Mouse (Mus musculus) heart, postnatal 0 days (tissue): ENCODE data around the gene Tmem132c. TPM values are rescaled to one million over a fixed set of nuclear protein-coding genes. Genes with fewer than 3 reads are reported as not detected.
A peak's percentile ranks its signal among the peaks of the same experiment; 100 is the strongest.

Experiments used
- ATAC-seq: fragments of 200-750 bp; cut with Nextera tagmentation; 2 replicates; pipeline ENCODE4 v1.8.0; 2017; ENCODE audit warnings: low read depth, moderate number of reproducible peaks, moderate library complexity; ENCODE audit not compliant: insufficient read depth
- DNase-seq: peaks from one replicate; pipeline ENCODE4 v3.0.0-alpha.2; 2016; ENCODE audit warnings: low spot score
- H3K27ac ChIP-seq: fragments of 300-500 bp; sonication (generic); 2 replicates; pipeline ENCODE4 v1.5.1; 2014; ENCODE audit warnings: low read depth, mild to moderate bottlenecking
- H3K27me3 ChIP-seq: fragments of 300-500 bp; sonication (generic); 2 replicates; pipeline ENCODE4 v1.6.1; 2014; ENCODE audit warnings: low read length, mixed read lengths; ENCODE audit not compliant: control insufficient read depth, insufficient read depth
- H3K36me3 ChIP-seq: fragments of 300-500 bp; sonication (generic); replicated peaks from 2 replicates; pipeline ENCODE4 v1.6.1; 2014; ENCODE audit warnings: low read length, mixed read lengths; ENCODE audit not compliant: control insufficient read depth, insufficient read depth
- H3K4me1 ChIP-seq: fragments of 300-500 bp; sonication (generic); 2 replicates; pipeline ENCODE4 v1.6.1; 2014; ENCODE audit warnings: antibody characterized with exemption; ENCODE audit not compliant: control insufficient read depth, insufficient read depth
- H3K4me2 ChIP-seq: fragments of 300-500 bp; sonication (generic); 2 replicates; pipeline ENCODE4 v1.6.1; 2014; ENCODE audit warnings: low read depth, mild to moderate bottlenecking, low read length, moderate library complexity
- H3K4me3 ChIP-seq: fragments of 300-500 bp; sonication (generic); 2 replicates; pipeline ENCODE4 v1.5.1; 2014; ENCODE audit warnings: low read depth, low read length
- H3K9ac ChIP-seq: fragments of 300-500 bp; sonication (generic); replicated peaks from 2 replicates; pipeline ENCODE4 v1.6.1; 2014; ENCODE audit warnings: low read depth, low read length, mixed read lengths
- H3K9me3 ChIP-seq: fragments of 300-500 bp; sonication (generic); replicated peaks from 2 replicates; pipeline ENCODE4 v1.6.1; 2016; ENCODE audit warnings: low read length; ENCODE audit not compliant: control insufficient read depth
- CTCF ChIP-seq: IDR thresholded peaks from 2 replicates; pipeline ENCODE4 v1.5.1; 2016; ENCODE audit warnings: antibody characterized with exemption, control low read depth, low read depth
- EP300 ChIP-seq: IDR thresholded peaks from 2 replicates; pipeline ENCODE4 v1.6.1; 2016; ENCODE audit warnings: antibody characterized with exemption, low read depth
- WGBS: fragments of 180-500 bp; shearing (Covaris S2); extraction: QIAGEN DNeasy Blood & Tissue Kit; methylation state at CpG from one replicate; pipeline ENCODE4 v1.1.7; 2014; 5-methylcytosine and 5-hydroxymethylcytosine counted together
- polyA plus RNA-seq: library from polyadenylated mRNA; unstranded; fragments of >200 nt; fragmentation: Nextera tagmentation; extraction: Ambion mirVana; gene quantifications from 2 replicates; pipeline ENCODE4 v1.2.1, GENCODE M21; 2015
- total RNA-seq: library from RNA; depleted of rRNA; stranded (reverse); fragments of >200 nt; gene quantifications from 2 replicates; pipeline ENCODE4 v1.2.3, GENCODE M21; 2014; ENCODE audit warnings: low replicate concordance

Tmem132c gene
- total and polyA plus RNA-seq, 2 experiments from 2014 or later = 0.16 to 1.0 TPM

DNA sequence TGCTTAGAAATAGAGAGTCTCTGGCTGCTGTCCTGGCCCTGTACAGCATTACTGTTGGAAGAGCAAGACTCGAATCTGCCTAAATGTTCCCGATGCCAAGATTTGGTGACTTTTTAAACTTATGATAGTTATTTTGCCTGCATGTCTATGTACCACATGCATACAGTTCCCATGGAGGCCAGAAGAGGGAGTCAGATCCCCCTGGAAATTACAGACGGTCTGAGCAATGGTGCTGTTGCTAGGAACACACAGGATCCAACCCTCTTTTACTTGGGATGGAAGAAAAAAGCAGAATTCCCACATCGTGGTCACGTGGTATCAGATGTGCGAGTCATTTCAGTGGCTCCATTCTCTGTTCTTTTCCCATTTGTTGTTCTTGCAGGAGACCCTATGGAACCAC, 351.2 kb downstream of the Tmem132c start:
- TF ChIP-seq CTCF (peak; percentile 54), EP300 (no peak)
- H3K9me3 ChIP-seq = no peaks in the 10 kb centered on the region
- H3K27ac ChIP-seq = no peak overlapping the region
- no peak for ATAC-seq
- 78% methylated on average over 6 of the region's 6 CpGs for WGBS
- H3K36me3 ChIP-seq = peaks cover 57% of the 10 kb centered on the region
- no peak overlapping the region for H3K4me3 ChIP-seq
- no peak overlapping the region for H3K9ac ChIP-seq
- no peak for DNase-seq
- H3K27me3 ChIP-seq = no peaks in the 10 kb centered on the region
- no peaks in the 10 kb centered on the region for H3K4me1 ChIP-seq
- no peak overlapping the region for H3K4me2 ChIP-seq

GRCm38 (mm10) chr5:127595676-127596075, 354.1 kb downstream of the Tmem132c start:
- ATAC-seq (no peak), DNase-seq (no peak)
- TF ChIP-seq CTCF = no peak
- no peak for TF ChIP-seq EP300
- Histone ChIP-seq H3K4me2 (no peak overlapping the region), H3K9me3 (no peaks in the 10 kb centered on the region), H3K27me3 (no peaks in the 10 kb centered on the region), H3K9ac (no peak overlapping the region), H3K4me1 (no peaks in the 10 kb centered on the region), H3K27ac (no peak overlapping the region), H3K36me3 (peaks cover 85% of the 10 kb centered on the region), H3K4me3 (no peak overlapping the region)
- 86% methylated on average over 3 of the region's 3 CpGs for WGBS

- ATAC-seq (no peak), DNase-seq (no peak)
- Histone ChIP-seq H3K9me3 (no peaks in the 10 kb centered on the region), H3K27me3 (no peaks in the 10 kb centered on the region), H3K4me1 (no peaks in the 10 kb centered on the region), H3K36me3 (peaks cover 96% of the 10 kb centered on the region), H3K4me3 (no peak overlapping the region), H3K9ac (no peak overlapping the region), H3K27ac (no peak overlapping the region), H3K4me2 (no peak overlapping the region)
- 78% methylated on average over 7 of the region's 7 CpGs for WGBS
- no peak for TF ChIP-seq CTCF
- no peak for TF ChIP-seq EP300
Observed at GRCm38 (mm10) chr5:127596862-127597261, 355.3 kb downstream of the Tmem132c start.

- Histone ChIP-seq H3K36me3 (peaks cover 74% of the 10 kb centered on the region), H3K4me1 (no peaks in the 10 kb centered on the region), H3K27ac (no peak overlapping the region), H3K9ac (no peak overlapping the region), H3K4me3 (no peak overlapping the region), H3K4me2 (no peak overlapping the region), H3K9me3 (no peaks in the 10 kb centered on the region), H3K27me3 (no peaks in the 10 kb centered on the region)
- 97% methylated on average over 5 of the region's 5 CpGs for WGBS
- TF ChIP-seq EP300 = no peak
- TF ChIP-seq CTCF = no peak
- ATAC-seq = no peak
- DNase-seq = no peak
Observed at GRCm38 (mm10) chr5:127602996-127603395, 361.4 kb downstream of the Tmem132c start.

DNA sequence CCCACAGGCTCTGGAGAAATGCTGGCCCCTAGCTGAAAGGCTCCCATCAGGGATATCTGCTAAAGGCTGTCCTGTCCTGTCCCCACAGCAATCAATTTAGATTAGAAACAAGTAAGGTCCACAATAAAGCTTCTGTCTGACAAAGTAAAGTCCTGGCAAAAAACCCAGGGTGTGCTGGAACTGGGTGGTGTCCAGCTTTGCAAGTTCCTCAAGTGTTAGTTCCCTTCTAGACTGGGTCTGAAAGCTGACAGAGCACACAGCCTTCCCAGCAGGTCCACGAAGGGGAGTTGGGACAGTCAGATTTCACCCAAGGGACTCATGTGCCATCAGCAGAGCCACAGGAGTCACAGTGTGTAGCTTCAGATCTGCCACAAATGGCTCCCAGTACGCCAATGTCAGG, 365.9 kb downstream of the Tmem132c start:
- H3K27me3 ChIP-seq = no peaks in the 10 kb centered on the region
- H3K4me3 ChIP-seq = no peak overlapping the region
- DNase-seq = no peak
- no peaks in the 10 kb centered on the region for H3K9me3 ChIP-seq
- TF ChIP-seq EP300 (no peak), CTCF (no peak)
- H3K9ac ChIP-seq = no peak overlapping the region
- ATAC-seq = no peak
- H3K36me3 ChIP-seq = peaks cover 37% of the 10 kb centered on the region
- H3K4me2 ChIP-seq = no peak overlapping the region
- 83% methylated on average over 2 of the region's 2 CpGs for WGBS
- peaks cover 28% of the 10 kb centered on the region for H3K4me1 ChIP-seq
- H3K27ac ChIP-seq = no peak overlapping the region

- TF ChIP-seq CTCF = no peak
- no peak for TF ChIP-seq EP300
- H3K36me3 ChIP-seq = peaks cover 19% of the 10 kb centered on the region
- H3K4me2 ChIP-seq = peak overlapping the region; percentile 34
- peak; percentile 21 for DNase-seq
- no peak overlapping the region for H3K9ac ChIP-seq
- peaks cover 31% of the 10 kb centered on the region for H3K4me1 ChIP-seq
- ATAC-seq = peak; percentile 67
- H3K9me3 ChIP-seq = no peaks in the 10 kb centered on the region
- WGBS = 40% methylated on average over 7 of the region's 7 CpGs
- H3K4me3 ChIP-seq = no peak overlapping the region
- no peaks in the 10 kb centered on the region for H3K27me3 ChIP-seq
- H3K27ac ChIP-seq = peak overlapping the region; percentile 43
Observed at GRCm38 (mm10) chr5:127609191-127609714, 367.6 kb downstream of the Tmem132c start.
